In genomic region chr8:128472871-128473270, GRCm38 (mm10) we compare ENCODE assay signal across 21 mouse cellular contexts.
"Had no signal": no experiment of that assay in that cellular context is flagged by ENCODE, and none has a peak within 500 bp of the region (broad histone marks: within the 10 kb centered on the region; RNA-seq: fewer than 3 reads in every experiment).

No protein-coding gene starts in this region.

- H3K27me3 ChIP-seq: heart, embryonic 12.5 days; hindbrain, embryonic 13.5 days; hindbrain, embryonic 15.5 days; kidney, embryonic 15.5 days; limb, embryonic 13.5 days; limb, embryonic 15.5 days had no signal

- H3K9me3 ChIP-seq: heart, embryonic 10.5 days; heart, embryonic 12.5 days; hindbrain, embryonic 13.5 days; hindbrain, embryonic 15.5 days; kidney, embryonic 15.5 days; limb, embryonic 13.5 days; limb, embryonic 15.5 days had no signal

- H3K27ac ChIP-seq: heart, embryonic 10.5 days; hindbrain, embryonic 13.5 days; hindbrain, embryonic 15.5 days; kidney, embryonic 15.5 days; kidney, postnatal 0 days; limb, embryonic 13.5 days; limb, embryonic 15.5 days; liver, embryonic 14.5 days had no signal

- H3K9ac ChIP-seq: heart, embryonic 12.5 days; hindbrain, embryonic 13.5 days; hindbrain, embryonic 15.5 days; kidney, embryonic 15.5 days; limb, embryonic 13.5 days; limb, embryonic 15.5 days; liver, embryonic 14.5 days had no signal

- H3K4me1 ChIP-seq: hindbrain, embryonic 13.5 days; hindbrain, embryonic 15.5 days; limb, embryonic 15.5 days had no signal

- DNase-seq: gastrocnemius, postnatal 14 days; gastrocnemius, postnatal 36 days; heart, adult 18-20 months; heart, postnatal 14 days; heart, postnatal 36 days; kidney, adult 11 months; kidney, adult 2 months; kidney, adult 9 months; kidney, postnatal 14 days; kidney, postnatal 36 days; layer of hippocampus, postnatal 36 days had no signal

- H3K4me3 ChIP-seq: heart, embryonic 10.5 days; heart, embryonic 12.5 days; hindbrain, embryonic 13.5 days; hindbrain, embryonic 15.5 days; kidney, embryonic 15.5 days; limb, embryonic 13.5 days; limb, embryonic 15.5 days had no signal

- H3K4me2 ChIP-seq: heart, embryonic 12.5 days; hindbrain, embryonic 13.5 days; hindbrain, embryonic 15.5 days; kidney, embryonic 15.5 days; limb, embryonic 13.5 days; limb, embryonic 15.5 days; liver, embryonic 11.5 days had no signal
